Mouse (Mus musculus) ES-Bruce4 (cell line): ENCODE measurements around the gene Slc24a3.

Experiments used
- CTCF ChIP-seq: IDR thresholded peaks from one replicate; pipeline ENCODE4 v1.8.1; 2011; ENCODE audit warnings: low read depth, low read length
- EP300 ChIP-seq: IDR thresholded peaks from 2 replicates; pipeline ENCODE4 v1.6.1; 2011; ENCODE audit warnings: low read depth, low read length; ENCODE audit not compliant: insufficient read depth
- POLR2A ChIP-seq: IDR thresholded peaks from one replicate; pipeline ENCODE4 v1.8.1; 2011; ENCODE audit warnings: low read length; ENCODE audit not compliant: insufficient read depth

- TF ChIP-seq CTCF: no peak
- TF ChIP-seq EP300: no peak
- TF ChIP-seq POLR2A: no peak
These were observed 215.6 kb downstream of the Slc24a3 start for GRCm38 (mm10) chr2:145382908-145383770.
